Mouse (Mus musculus) common myeloid progenitor, adult 5-6 weeks (primary cell): ENCODE measurements around the gene Atl3. TPM values are rescaled to one million over a fixed set of nuclear protein-coding genes. Genes with fewer than 3 reads are reported as not detected.

Source experiments
- ATAC-seq: replicated peaks from 2 replicates; pipeline ENCODE4 v1.8.0; 2016; ENCODE audit warnings: low read depth, mild to moderate bottlenecking, moderate TSS enrichment, inconsistent platforms; ENCODE audit not compliant: poor library complexity, severe bottlenecking
- total RNA-seq: library from RNA; stranded (forward); fragments of 200-1000, 187-1606 nt; gene quantifications from 2 replicates; pipeline ENCODE4 v1.2.3, GENCODE M21; 2017

The Atl3 gene
- total RNA-seq, 1 experiment from 2014 or later = 116 TPM

DNA sequence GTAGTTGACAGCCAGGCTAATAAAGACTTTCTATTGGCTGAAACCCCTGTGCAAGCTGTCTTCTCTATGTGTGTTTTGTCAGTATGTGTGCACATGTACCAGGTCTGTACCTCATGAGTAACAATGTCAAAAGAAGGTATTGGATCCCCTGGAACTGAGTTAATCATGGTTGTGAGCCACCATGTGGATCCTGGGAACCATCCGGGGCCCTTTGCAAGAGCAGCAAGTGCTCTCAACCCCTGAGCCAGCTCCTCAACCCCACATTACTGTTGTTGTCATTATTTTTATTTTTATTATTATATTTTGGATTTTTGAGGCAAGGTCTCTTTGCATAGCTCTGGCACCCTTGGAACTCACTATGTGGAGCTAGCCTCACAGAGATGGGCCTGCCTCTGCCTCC, 62.8 kb downstream of the Atl3 start:
- no peak for ATAC-seq

DNA sequence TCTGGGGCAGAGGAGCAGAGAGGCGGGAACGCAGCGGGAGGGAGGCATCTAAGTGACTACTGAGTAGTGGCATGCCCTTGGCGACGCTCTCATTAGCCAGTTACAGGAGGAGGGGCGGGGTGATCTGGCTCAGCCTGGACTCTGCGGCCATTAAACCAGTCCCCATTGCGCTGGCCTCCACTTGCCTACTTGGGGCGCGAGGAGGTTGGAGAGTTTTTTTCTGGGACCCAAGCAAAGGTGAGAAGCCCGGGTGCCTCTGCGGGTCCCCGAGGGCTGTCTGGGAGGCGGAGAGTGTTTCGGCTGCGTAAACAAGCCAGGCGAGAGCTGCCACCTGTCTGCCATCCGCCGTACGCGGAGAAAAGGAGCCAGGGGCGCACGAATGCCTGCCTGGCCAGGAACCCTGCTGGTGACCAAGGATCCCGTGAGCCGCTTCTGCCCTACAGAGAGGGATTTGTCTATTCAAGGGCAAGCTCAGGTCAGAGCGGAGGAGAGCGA, 63.5 kb downstream of the Atl3 start, which contains the start of gene Pla2g16:
Pla2g16 (plus strand) TSS at position 132 of the 495 bp plus-strand sequence.
- peak; percentile 95 for ATAC-seq

DNA sequence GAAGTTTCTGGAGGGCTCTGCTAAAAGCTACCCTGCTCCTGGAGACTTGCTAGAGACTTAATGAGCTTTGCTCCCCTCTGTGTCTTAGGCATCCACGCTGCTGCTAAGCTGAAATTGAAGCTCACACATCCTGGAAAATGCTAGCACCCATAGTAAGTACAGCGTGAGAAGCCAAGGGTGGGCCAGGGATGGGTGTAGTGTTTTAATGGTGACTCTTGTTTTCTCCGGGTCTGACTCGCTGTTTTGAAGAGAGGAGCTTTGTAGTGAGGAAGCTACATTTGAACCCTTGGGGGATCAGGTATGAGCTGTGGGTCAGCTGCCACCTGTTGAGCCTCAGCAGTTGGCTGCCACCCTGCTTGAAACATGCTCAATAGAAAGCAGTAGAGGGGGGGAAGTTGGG, 64.0 kb downstream of the Atl3 start:
- 0 out of 2 replicates have a peak, but pooled peaks have one; percentile 2 for ATAC-seq

DNA sequence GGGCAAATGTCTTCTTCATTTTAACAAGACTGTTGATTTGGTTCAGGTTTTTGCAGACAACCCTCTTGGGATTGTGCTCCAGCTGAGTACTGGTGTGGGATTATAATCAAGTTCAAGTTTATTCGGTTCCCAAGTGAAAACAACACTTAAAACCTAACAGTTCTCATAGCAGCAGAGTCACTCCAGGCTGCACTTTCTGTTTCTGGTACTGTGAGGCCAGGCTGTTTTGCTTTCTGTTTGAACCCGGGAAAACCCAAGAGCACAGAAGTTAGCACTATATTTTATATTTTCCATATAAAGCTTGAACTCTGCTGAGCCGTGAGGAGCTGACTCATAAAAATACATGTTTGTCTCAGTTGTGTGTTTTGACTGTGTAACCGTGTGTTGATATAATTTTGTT, 64.8 kb downstream of the Atl3 start:
- ATAC-seq = no peak

DNA sequence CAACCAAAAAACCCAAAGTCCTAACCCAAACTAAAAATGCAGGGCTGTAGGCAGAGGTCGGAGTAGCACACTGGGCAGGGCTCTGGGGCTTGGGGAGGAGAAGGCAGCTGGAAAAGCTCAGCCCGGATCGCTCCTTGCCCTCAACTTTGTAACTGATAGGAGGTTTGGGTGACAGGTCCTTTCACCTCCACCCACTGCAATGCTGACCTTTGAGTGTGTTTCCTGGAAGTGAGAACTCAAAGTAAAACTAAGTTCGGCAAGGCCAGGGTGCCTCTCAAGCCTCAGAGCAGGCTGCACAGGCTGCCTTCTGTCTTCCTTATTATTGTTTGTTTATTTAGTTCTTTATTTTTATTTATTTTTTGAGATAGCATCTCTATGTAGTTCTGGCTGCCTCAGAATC, 66.1 kb downstream of the Atl3 start:
- ATAC-seq = no peak

DNA sequence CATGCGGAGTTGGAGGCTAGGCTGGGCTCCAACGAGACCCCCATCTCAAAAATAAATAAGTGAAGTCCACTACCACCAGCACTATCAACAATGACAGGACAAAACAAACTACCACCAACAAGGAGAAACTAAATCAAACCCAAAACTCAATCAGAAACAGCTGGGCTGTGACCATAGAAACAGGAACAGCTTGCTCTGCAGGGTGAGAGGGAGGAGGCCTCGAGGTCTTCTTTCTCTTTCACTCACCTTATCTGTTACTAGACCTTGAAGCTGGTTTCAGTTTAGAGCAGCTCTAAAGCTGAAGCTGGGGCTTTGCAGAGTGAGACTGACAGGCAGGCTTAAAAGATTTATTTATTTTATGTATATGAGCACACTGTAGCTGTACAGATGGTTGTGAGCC, 67.6 kb downstream of the Atl3 start:
- no peak for ATAC-seq

DNA sequence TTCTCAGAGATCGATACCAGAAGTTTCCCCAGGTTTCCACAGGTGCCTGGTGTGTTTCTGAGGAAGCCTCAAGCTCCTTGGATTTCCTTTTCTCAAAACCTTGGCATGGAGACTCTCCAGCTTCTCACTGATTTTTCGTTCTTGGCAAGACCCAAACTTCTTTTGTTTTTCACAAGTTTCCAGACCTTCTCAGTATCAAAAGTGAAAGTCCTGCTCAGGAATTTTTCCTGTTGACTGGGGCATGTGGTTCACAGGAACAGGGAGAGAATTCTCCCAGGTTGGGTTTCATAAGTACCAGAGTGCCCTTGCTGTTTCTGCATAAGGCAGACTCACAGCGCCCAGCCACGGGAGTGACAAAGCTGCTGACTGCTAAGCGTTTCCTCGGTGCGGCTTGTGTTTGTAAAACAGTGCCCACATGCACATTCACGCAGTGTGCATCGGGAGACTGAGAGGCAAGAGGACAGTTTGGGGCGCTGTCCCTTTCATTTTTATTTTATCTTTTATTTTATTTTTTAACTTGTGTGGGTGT, 68.8 kb downstream of the Atl3 start:
- no peak for ATAC-seq

DNA sequence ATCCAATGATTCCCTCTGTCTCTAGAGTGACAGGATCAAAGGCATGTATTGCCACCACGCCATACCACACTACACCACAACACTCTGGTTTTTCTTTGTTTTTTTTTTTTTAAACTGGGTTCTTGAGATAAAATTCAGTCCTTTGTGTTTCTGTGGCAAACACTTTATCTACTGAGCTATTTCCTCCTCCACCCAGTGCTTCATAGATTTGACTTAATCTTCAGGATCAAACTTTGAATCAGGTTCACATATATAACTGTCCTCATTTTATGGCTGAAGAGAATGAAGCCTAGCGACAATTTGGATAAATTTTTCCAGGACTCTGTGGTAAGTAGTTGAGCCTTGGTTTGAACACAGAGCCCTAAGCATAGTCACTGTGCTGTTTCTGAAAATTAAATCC, 69.8 kb downstream of the Atl3 start:
- no peak for ATAC-seq

DNA sequence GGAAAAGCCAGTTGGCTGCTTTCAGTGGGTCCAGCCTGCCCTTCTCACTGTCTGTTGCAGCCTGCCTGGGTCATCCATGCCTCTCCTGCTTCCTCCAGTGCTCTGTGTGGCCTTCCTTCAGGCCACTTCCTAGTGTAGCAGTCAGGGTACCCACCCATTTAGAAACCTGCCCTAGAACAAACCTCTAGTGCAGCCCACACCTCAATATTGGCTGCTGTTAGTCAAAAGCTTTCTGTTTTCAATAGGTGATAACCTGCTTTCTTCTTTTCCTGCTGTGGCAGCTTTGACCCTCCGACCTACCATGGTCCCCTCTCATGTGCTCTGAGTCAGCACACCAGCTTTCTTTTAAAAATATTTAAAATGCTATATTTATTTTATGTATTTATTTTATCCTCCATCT, 70.6 kb downstream of the Atl3 start:
- no peak for ATAC-seq

DNA sequence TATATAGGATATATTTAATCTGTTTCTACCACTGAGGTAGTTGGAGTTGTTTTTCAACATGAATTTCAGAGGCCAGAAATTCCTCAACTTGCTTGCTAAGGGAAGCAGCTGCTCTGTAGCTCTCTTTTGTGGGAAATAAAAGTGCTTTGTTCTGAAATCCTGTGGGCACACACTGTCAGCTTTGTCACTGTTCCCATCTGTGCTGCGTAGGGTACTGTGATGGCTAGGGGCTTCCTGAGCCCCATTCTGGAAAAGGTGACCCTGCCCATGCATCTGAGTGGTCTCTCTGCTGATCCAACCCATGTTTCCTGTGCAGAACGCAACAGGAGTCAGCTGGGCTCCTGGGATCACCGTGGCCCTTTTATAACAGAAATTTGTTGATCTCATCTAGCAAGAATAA, 73.0 kb downstream of the Atl3 start:
- no peak for ATAC-seq

DNA sequence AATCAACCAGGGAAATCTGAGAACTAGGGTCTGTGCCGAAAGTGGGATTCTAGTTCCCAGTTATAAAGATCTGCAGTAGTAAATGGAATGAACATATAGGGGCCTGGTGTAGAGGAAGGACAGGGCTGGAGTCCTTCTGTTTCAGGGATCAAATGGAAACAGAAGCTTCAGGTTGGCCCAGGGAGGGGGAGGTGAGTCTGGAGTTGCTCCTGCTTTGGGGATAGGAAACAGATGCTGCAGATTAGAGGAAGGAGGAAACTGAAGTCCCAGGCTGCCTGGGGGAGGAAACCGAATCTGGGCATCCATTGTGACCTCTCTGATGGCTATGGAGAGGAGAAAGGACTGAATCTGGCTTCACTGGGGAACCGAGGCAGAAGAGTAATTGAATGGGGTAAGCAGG, 74.5 kb downstream of the Atl3 start:
- ATAC-seq = no peak

DNA sequence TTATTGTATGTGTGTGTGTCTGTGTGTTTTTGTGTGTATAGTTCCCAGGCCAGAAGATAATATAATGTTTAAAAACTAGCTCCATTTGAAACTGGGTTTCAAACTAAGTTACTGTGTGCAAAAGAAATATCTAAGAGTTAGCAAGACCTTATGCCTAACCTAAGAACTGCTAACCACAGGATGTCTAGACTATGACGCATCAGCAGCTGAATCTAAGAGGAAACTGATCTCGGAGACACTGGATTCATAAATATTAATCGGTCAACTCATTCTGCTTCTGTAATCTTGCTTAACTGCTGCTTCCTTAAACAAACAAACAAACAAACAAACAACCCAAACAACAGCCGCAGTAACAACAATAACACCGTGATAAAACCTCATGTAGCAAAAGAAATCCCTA, 75.8 kb downstream of the Atl3 start:
- ATAC-seq = no peak

DNA sequence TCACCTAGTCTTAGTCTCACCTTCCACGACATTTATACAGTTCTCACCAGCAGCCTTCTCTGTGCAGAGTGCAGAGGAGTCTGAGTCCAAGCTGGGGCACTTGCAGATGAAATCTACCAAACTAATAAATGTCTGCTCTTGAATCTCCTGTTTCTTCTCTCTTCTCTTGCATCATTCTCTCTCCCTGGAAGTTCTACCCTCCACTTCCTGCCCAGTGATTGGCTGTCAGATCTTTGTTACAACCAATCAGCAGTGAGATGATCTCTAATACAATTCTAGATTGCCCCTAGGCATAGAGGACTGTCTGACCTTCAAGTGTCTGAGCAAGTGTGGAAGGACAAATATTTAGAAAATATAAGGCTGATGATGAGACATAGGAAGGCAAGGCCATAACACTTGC, 82.3 kb downstream of the Atl3 start:
- no peak for ATAC-seq

DNA sequence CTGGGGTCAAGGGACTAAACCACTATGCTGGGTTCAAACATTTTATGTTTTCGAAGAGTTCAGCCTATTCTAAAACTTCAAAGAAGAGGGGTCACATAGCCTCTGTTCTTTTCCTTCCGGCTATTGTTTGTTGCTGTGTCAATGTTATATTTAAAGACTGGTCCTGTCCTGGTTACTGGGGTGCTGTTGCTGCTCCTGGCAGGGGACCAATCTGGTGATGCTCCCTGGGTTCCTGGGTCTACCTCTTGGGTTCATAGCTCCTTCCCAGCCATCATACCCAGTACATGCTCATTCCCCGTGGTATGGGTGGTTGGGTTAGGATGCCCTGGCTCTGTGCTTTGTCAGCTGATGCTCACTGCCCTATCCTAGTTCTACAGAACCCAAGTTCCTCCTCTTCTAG, 83.9 kb downstream of the Atl3 start:
- ATAC-seq = no peak

DNA sequence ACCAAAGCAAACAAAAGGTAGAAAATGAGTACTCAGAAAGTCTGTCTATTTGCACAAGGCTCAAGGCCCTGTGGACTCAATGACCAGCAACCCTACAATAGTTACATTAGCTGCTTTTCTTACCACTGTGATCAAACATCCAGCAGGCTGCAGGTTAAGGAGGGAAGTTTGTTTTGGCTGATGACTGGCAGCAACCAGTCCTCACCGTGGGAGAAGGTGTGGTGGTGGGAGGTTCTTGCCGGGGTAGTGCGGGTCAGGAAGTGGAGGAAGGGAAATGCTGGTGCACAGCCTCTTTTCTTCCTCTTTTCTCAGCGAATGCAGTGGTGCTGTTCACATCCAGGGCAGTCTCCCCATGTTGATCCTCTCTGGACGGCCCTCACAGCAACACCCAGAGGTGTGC, 87.2 kb downstream of the Atl3 start:
- ATAC-seq = 0 out of 2 replicates have a peak, but pooled peaks have one; percentile 47

DNA sequence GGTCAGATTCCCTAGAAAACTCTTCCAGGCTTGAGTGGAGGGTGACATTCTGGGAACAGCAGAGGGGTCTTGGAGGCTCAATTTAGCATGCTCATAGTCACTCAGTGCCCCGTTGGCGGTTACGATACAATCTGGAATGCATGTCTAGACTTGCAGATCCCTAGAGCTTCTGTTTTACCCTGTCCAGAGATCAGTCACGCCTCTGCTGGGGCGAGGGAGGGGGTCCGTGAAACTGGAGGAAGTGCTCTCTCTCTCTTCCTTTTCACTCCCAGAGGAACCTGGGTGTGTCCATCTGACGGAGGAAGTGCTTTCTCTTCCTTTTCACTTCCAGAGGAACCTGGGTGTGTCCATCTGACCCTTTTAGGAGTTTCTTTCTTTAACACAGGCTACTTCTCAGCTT, 89.3 kb downstream of the Atl3 start:
- ATAC-seq = no peak

DNA sequence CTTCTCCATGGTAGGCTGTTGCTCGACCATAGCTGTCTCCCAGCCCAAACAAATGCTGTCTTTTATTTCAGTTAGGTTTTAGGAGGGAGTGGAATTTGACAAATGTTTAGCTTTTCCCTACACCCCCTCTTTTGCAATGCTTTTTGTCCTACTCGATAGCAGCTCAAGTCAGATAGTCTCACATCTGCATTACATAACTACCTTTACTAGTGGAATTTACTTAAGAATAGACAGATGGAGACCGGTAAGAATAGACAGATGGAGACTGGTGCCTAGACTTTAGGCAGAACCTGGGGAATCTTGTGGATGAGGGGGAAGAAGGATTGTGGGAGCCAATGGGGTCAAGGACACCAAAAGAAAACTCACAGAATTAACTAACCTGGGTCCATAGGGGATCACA, 89.8 kb downstream of the Atl3 start:
- no peak for ATAC-seq

DNA sequence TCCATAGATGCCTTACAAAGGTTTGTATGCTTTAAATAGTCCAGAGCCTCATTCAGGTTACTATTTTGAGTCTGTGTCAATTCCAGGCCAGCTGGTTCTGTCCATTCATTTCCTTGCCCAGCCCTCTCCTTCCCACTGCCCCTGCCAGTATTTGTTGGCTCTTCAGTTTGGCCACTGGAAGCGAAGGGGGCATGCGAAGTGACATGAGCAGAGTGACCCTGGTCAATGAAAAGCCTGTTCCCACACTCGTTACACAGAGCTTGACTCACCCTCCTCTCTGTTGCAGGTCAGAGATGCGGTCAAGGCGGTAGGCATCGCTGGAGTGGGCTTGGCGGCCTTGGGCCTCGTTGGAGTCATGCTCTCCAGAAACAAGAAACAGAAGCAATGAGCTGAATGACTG, 91.4 kb downstream of the Atl3 start:
- ATAC-seq = no peak

DNA sequence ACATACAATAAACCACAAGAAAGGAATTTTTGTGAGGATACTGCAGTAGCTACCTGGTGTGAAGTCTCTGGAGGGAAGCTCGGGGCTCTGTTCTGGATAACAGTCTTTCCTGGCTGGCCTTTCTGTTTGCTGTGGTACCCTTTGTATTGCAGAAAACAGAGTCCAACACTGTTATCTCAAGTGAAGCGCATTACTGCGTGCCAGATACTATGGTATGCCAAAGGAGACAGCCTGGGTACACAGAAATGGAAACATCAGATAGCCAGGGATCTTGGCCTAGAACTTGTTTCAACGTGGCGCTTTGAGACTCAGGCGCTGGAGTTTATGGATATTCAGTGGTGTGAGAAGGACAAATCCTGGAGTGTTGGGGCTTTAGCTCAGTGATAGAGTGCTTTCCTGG, 91.9 kb downstream of the Atl3 start:
- ATAC-seq = no peak
